Mouse (Mus musculus) hindbrain, embryonic 14.5 days (tissue): ENCODE data around the gene Gm5431. TPM values are rescaled to one million over a fixed set of nuclear protein-coding genes. Genes with fewer than 3 reads are reported as not detected.
"Not testable (repeated sequence)": the region's sequence is repeated elsewhere in the genome, so short reads cannot be mapped to it uniquely, and the experiment has no call there.

Experiments
- ATAC-seq: fragments of 200-750 bp; cut with Nextera tagmentation; 2 replicates; pipeline ENCODE4 v1.8.0; 2017; ENCODE audit warnings: moderate number of reproducible peaks, mild to moderate bottlenecking, moderate TSS enrichment, moderate library complexity; ENCODE audit not compliant: low FRiP score
- DNase-seq: peaks from one replicate; pipeline ENCODE4 v3.0.0-alpha.2; 2015; ENCODE audit warnings: low spot score
- H3K27ac ChIP-seq: fragments of 300-500 bp; sonication (generic); 2 replicates; pipeline ENCODE4 v1.5.1; 2014; ENCODE audit warnings: mild to moderate bottlenecking, moderate library complexity
- H3K27me3 ChIP-seq: fragments of 300-500 bp; sonication (generic); 2 replicates; pipeline ENCODE4 v1.6.1; 2014; ENCODE audit warnings: mild to moderate bottlenecking, low read length, mixed read lengths; ENCODE audit not compliant: control insufficient read depth, insufficient read depth
- H3K36me3 ChIP-seq: fragments of 300-500 bp; sonication (generic); replicated peaks from 2 replicates; pipeline ENCODE4 v1.6.1; 2014; ENCODE audit not compliant: control insufficient read depth, insufficient read depth
- H3K4me1 ChIP-seq: fragments of 300-500 bp; sonication (generic); replicated peaks from 2 replicates; pipeline ENCODE4 v1.6.1; 2014; ENCODE audit warnings: antibody characterized with exemption, low read length, mixed read lengths; ENCODE audit not compliant: control insufficient read depth, insufficient read depth
- H3K4me2 ChIP-seq: fragments of 300-500 bp; sonication (generic); replicated peaks from 2 replicates; pipeline ENCODE4 v1.6.1; 2014; ENCODE audit warnings: mild to moderate bottlenecking, moderate library complexity
- H3K4me3 ChIP-seq: fragments of 300-500 bp; sonication (generic); replicated peaks from 2 replicates; pipeline ENCODE4 v1.5.1; 2014; ENCODE audit warnings: mild to moderate bottlenecking, low read length
- H3K9ac ChIP-seq: fragments of 300-500 bp; sonication (generic); 2 replicates; pipeline ENCODE4 v1.6.1; 2014
- H3K9me3 ChIP-seq: fragments of 300-500 bp; sonication (generic); 2 replicates; pipeline ENCODE4 v1.6.1; 2016; ENCODE audit warnings: low read length; ENCODE audit not compliant: control insufficient read depth
- WGBS: fragments of 180-500 bp; shearing (Covaris S2); extraction: QIAGEN DNeasy Blood & Tissue Kit; methylation state at CpG from one replicate; pipeline ENCODE4 v1.1.7; 2014; 5-methylcytosine and 5-hydroxymethylcytosine counted together
- polyA plus RNA-seq: library from polyadenylated mRNA; unstranded; fragments of >200 nt; fragmentation: Nextera tagmentation; extraction: Ambion mirVana; gene quantifications from 2 replicates; pipeline ENCODE4 v1.2.1, GENCODE M21; 2014

Gene Gm5431
- polyA plus RNA-seq, 1 experiment from 2014 or later, result 0.74 TPM

DNA sequence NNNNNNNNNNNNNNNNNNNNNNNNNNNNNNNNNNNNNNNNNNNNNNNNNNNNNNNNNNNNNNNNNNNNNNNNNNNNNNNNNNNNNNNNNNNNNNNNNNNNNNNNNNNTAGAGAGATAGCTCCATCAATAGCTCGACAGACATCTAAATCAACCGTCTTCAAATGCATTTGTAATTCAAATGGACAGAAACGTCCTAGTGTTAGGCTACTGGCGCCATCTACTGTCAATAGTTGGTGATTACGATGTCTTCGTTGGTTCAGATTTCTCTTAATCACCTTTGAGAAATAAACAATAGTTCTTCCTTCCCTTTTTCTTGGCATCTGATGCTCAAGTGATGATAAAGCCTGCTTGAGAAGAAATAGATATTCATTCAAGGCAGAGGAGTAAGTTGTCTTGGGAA is 43.0 kb downstream of the Gm5431 start:
- Histone ChIP-seq H3K9ac (no peak overlapping the region), H3K4me1 (peaks cover 14% of the 10 kb centered on the region; the same call in 1 of the 2 replicates), H3K36me3 (no peaks in the 10 kb centered on the region), H3K4me2 (peak overlapping the region; percentile 72), H3K9me3 (no peaks in the 10 kb centered on the region), H3K27me3 (no peaks in the 10 kb centered on the region), H3K4me3 (peak overlapping the region; percentile 44), H3K27ac (no peak overlapping the region)
- WGBS, result 0% methylated on average over 6 of the region's 6 CpGs
- ATAC-seq (no peak), DNase-seq (peak; percentile 90)

DNA sequence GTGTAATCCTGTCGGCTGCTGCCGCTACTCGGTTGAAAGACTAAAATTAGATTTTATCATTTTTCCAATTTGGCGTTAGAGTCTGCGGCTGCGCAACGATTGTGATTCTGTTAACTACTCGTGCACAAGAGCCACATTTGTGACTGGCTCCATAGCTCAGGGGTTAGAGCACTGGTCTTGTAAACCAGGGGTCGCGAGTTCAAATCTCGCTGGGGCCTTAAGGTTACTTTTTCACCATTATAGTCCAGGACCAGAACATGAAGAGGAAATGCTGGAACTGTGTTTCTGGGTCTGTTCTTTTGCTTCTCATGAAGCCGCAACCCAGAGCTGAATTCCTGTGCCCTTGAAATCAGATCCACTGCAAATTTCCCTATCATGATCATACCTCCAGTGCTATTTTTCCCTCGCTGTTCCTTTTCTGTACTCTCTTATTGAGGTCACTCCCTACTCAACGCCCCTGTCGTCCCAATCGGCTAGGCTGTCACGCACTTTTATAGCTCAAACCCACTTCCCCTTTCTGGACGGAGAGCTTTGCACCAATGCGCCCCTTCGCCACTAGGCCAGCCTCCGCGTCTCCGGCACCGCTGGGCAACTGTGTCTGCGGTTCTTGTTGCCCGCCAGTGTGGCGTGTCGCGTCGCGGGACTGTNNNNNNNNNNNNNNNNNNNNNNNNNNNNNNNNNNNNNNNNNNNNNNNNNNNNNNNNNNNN is 48.4 kb downstream of the Gm5431 start:
- Histone ChIP-seq H3K4me3 (peak overlapping the region; percentile 44), H3K4me1 (peaks cover 24% of the 10 kb centered on the region), H3K9me3 (no peaks in the 10 kb centered on the region), H3K9ac (peak overlapping the region; percentile 58), H3K36me3 (no peaks in the 10 kb centered on the region), H3K27me3 (0 out of 2 replicates have a peak, but pooled peaks cover 2% of the 10 kb centered on the region), H3K4me2 (peak overlapping the region; percentile 72), H3K27ac (no peak overlapping the region; the same call in 1 of the 2 replicates)
- WGBS, result under 1% methylated on average over 31 of the region's 31 CpGs
- peak; percentile 80 for ATAC-seq
- peak; percentile 97 for DNase-seq

- ATAC-seq, result peak; percentile 26
- H3K27ac ChIP-seq, result peak overlapping the region; percentile 68
- H3K4me3 ChIP-seq, result peak overlapping the region; percentile 44
- peaks cover 19% of the 10 kb centered on the region for H3K4me1 ChIP-seq
- no peaks in the 10 kb centered on the region for H3K36me3 ChIP-seq
- peak overlapping the region; percentile 58 for H3K9ac ChIP-seq
- DNase-seq, result no peak
- 8% methylated on average over 23 of the region's 23 CpGs for WGBS
- peak overlapping the region; percentile 72 for H3K4me2 ChIP-seq
- H3K27me3 ChIP-seq, result 0 out of 2 replicates have a peak, but pooled peaks cover 3% of the 10 kb centered on the region
- H3K9me3 ChIP-seq, result no peaks in the 10 kb centered on the region
Measured at GRCm38 (mm10) chr11:48852624-48853473, 49.2 kb downstream of the Gm5431 start.

DNA sequence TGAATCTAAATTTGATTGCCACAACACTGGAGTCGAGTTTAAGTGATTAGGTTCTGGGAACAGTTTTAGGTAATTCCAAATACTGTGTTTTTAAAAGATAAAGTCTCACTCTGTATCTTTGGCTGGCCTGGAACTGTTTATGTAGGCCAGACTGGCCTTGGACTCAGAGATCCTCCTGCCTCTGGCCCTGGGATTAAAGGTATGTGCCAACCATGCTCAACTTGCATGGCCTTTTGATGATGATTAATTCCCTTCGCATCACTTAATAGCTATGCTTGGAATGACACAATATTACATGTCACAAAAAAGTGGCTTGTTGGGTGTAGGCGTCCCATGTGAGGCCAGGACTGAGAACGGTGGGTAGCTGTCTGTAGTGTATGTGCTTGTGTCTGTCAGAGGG is 49.8 kb downstream of the Gm5431 start:
- ATAC-seq, result no peak
- no peaks in the 10 kb centered on the region for H3K9me3 ChIP-seq
- DNase-seq, result no peak
- peaks cover 19% of the 10 kb centered on the region for H3K4me1 ChIP-seq
- H3K27ac ChIP-seq, result peak overlapping the region; percentile 68; the same call in 1 of the 2 replicates
- peak overlapping the region; percentile 44 for H3K4me3 ChIP-seq
- H3K36me3 ChIP-seq, result no peaks in the 10 kb centered on the region
- peak overlapping the region; percentile 72 for H3K4me2 ChIP-seq
- H3K27me3 ChIP-seq, result 0 out of 2 replicates have a peak, but pooled peaks cover 3% of the 10 kb centered on the region
- 72% methylated on average over 4 of the region's 4 CpGs for WGBS
- H3K9ac ChIP-seq, result peak overlapping the region; percentile 58; the same call in 1 of the 2 replicates

- H3K4me3 ChIP-seq, result no peak overlapping the region
- no peak overlapping the region for H3K9ac ChIP-seq
- DNase-seq (no peak), ATAC-seq (no peak)
- no peak overlapping the region for H3K27ac ChIP-seq
- WGBS, result 85% methylated on average over 4 of the region's 4 CpGs
- H3K4me1 ChIP-seq, result peaks cover 19% of the 10 kb centered on the region
- H3K36me3 ChIP-seq, result no peaks in the 10 kb centered on the region
- no peak overlapping the region for H3K4me2 ChIP-seq
- no peaks in the 10 kb centered on the region for H3K9me3 ChIP-seq
- 0 out of 2 replicates have a peak, but pooled peaks cover 3% of the 10 kb centered on the region for H3K27me3 ChIP-seq
Measured at GRCm38 (mm10) chr11:48851270-48851995, 50.6 kb downstream of the Gm5431 start.

GRCm38 (mm10) chr11:48850240-48850639 is 51.8 kb downstream of the Gm5431 start:
- H3K36me3 ChIP-seq, result no peaks in the 10 kb centered on the region
- peaks cover 19% of the 10 kb centered on the region for H3K4me1 ChIP-seq
- no peak overlapping the region for H3K9ac ChIP-seq
- no peak overlapping the region for H3K27ac ChIP-seq
- DNase-seq (no peak), ATAC-seq (no peak)
- 65% methylated on average over 2 of the region's 2 CpGs for WGBS
- no peak overlapping the region for H3K4me2 ChIP-seq
- H3K4me3 ChIP-seq, result no peak overlapping the region
- H3K27me3 ChIP-seq, result 0 out of 2 replicates have a peak, but pooled peaks cover 3% of the 10 kb centered on the region
- no peaks in the 10 kb centered on the region for H3K9me3 ChIP-seq

DNA sequence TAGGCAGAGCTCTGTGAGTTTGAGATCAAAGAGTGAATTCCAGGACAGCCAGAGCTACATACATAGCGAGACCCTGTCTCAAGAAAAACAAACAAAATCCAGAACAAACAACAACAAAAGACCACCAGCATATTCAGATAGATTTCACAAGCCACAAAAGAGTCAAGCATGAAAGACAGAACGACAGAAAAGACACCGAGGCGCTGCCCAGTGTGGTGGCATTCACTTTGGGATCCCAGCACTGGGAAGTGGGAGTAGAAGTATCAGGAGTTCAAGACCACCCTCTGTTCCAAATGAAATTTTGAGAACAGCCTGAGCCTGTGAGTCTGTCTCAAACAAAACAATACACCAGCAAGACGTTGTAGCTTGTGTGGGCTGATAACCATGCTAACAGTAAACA is 55.1 kb downstream of the Gm5431 start:
- no peaks in the 10 kb centered on the region for H3K4me1 ChIP-seq
- no peak overlapping the region for H3K9ac ChIP-seq
- no peak overlapping the region for H3K27ac ChIP-seq
- no peak overlapping the region for H3K4me2 ChIP-seq
- H3K4me3 ChIP-seq, result no peak overlapping the region
- DNase-seq (no peak), ATAC-seq (no peak)
- H3K27me3 ChIP-seq, result 0 out of 2 replicates have a peak, but pooled peaks cover 3% of the 10 kb centered on the region
- H3K9me3 ChIP-seq, result no peaks in the 10 kb centered on the region
- H3K36me3 ChIP-seq, result no peaks in the 10 kb centered on the region
- 67% methylated on average over 5 of the region's 5 CpGs for WGBS

GRCm38 (mm10) chr11:48846362-48846761 is 55.7 kb downstream of the Gm5431 start:
- H3K9ac ChIP-seq, H3K9me3 ChIP-seq, DNase-seq, H3K27ac ChIP-seq, H3K4me2 ChIP-seq, H3K36me3 ChIP-seq, ATAC-seq, H3K27me3 ChIP-seq, H3K4me1 ChIP-seq, H3K4me3 ChIP-seq: not testable (repeated sequence)
- WGBS, result 77% methylated on average over 2 of the region's 2 CpGs
